Mouse (Mus musculus): ENCODE results near the gene Thegl. TPM values are rescaled to one million over a fixed set of nuclear protein-coding genes. Genes with fewer than 3 reads are reported as not detected.
"Not testable (repeated sequence)": the region's sequence is repeated elsewhere in the genome, so short reads cannot be mapped to it uniquely, and the experiment has no call there.

Thegl gene
- polyA plus RNA-seq, 1 experiment from 2014 or later: not detected

GRCm38 (mm10) chr5:77096194-77096593 lies 80.4 kb downstream of the Thegl start:
- H3K27ac ChIP-seq; H3K4me3 ChIP-seq (ENCODE audit: inconsistent target); H3K36me3 ChIP-seq (ENCODE audit: inconsistent target); H3K79me2 ChIP-seq (ENCODE audit: inconsistent target): not testable (repeated sequence)
- WGBS (ENCODE audit: missing documents): 79% methylated on average over 3 of the region's 3 CpGs

- H3K36me3 ChIP-seq (ENCODE audit: inconsistent target): no peaks in the 10 kb centered on the region
- no peaks in the 10 kb centered on the region for H3K79me2 ChIP-seq (ENCODE audit: inconsistent target)
- no peak overlapping the region for H3K27ac ChIP-seq
- WGBS (ENCODE audit: missing documents): 38% methylated on average over 6 of the region's 6 CpGs
- H3K4me3 ChIP-seq (ENCODE audit: inconsistent target): no peak overlapping the region
These were observed 81.9 kb downstream of the Thegl start for GRCm38 (mm10) chr5:77097686-77098085.

GRCm38 (mm10) chr5:77098874-77099273 lies 83.1 kb downstream of the Thegl start:
- Histone ChIP-seq H3K36me3 (ENCODE audit: inconsistent target) (no peaks in the 10 kb centered on the region), H3K4me3 (ENCODE audit: inconsistent target) (no peak overlapping the region), H3K79me2 (ENCODE audit: inconsistent target) (no peaks in the 10 kb centered on the region), H3K27ac (no peak overlapping the region)
- WGBS (ENCODE audit: missing documents): 88% methylated on average over 3 of the region's 3 CpGs

- 54% methylated on average over 11 of the region's 11 CpGs for WGBS (ENCODE audit: missing documents)
- Histone ChIP-seq H3K79me2 (ENCODE audit: inconsistent target) (no peaks in the 10 kb centered on the region), H3K4me3 (ENCODE audit: inconsistent target) (no peak overlapping the region), H3K36me3 (ENCODE audit: inconsistent target) (no peaks in the 10 kb centered on the region), H3K27ac (no peak overlapping the region)
These were observed 83.6 kb downstream of the Thegl start for GRCm38 (mm10) chr5:77099317-77099996.

- Histone ChIP-seq H3K4me3 (ENCODE audit: inconsistent target) (no peak overlapping the region), H3K79me2 (ENCODE audit: inconsistent target) (no peaks in the 10 kb centered on the region), H3K27ac (no peak overlapping the region), H3K36me3 (ENCODE audit: inconsistent target) (no peaks in the 10 kb centered on the region)
- 86% methylated on average over 6 of the region's 6 CpGs for WGBS (ENCODE audit: missing documents)
These were observed 84.2 kb downstream of the Thegl start for GRCm38 (mm10) chr5:77099997-77100380.

GRCm38 (mm10) chr5:77100691-77101090 lies 84.9 kb downstream of the Thegl start:
- H3K4me3 ChIP-seq (ENCODE audit: inconsistent target): no peak overlapping the region
- H3K36me3 ChIP-seq (ENCODE audit: inconsistent target): no peaks in the 10 kb centered on the region
- WGBS (ENCODE audit: missing documents): 92% methylated on average over 6 of the region's 6 CpGs
- no peak overlapping the region for H3K27ac ChIP-seq
- no peaks in the 10 kb centered on the region for H3K79me2 ChIP-seq (ENCODE audit: inconsistent target)

- Histone ChIP-seq H3K79me2 (ENCODE audit: inconsistent target) (no peaks in the 10 kb centered on the region), H3K4me3 (ENCODE audit: inconsistent target) (no peak overlapping the region), H3K27ac (no peak overlapping the region), H3K36me3 (ENCODE audit: inconsistent target) (no peaks in the 10 kb centered on the region)
- 84% methylated on average over 15 of the region's 15 CpGs for WGBS (ENCODE audit: missing documents)
These were observed 86.9 kb downstream of the Thegl start for GRCm38 (mm10) chr5:77102522-77103365.

GRCm38 (mm10) chr5:77107146-77107822 lies 91.5 kb downstream of the Thegl start:
- H3K79me2 ChIP-seq (ENCODE audit: inconsistent target): no peaks in the 10 kb centered on the region
- 91% methylated on average over 11 of the region's 11 CpGs for WGBS (ENCODE audit: missing documents)
- no peaks in the 10 kb centered on the region for H3K36me3 ChIP-seq (ENCODE audit: inconsistent target)

GRCm38 (mm10) chr5:77108806-77109205 lies 93.0 kb downstream of the Thegl start:
- H3K79me2 ChIP-seq (ENCODE audit: inconsistent target): no peaks in the 10 kb centered on the region
- H3K36me3 ChIP-seq (ENCODE audit: inconsistent target): no peaks in the 10 kb centered on the region
- no peak overlapping the region for H3K4me3 ChIP-seq (ENCODE audit: inconsistent target)
- H3K27ac ChIP-seq: no peak overlapping the region
- WGBS (ENCODE audit: missing documents): 96% methylated on average over 6 of the region's 6 CpGs

More at GRCm38 (mm10) chr5:77107146-77107822, 91.5 kb downstream of the Thegl start:
- Histone ChIP-seq H3K4me3 (ENCODE audit: inconsistent target) (no peak overlapping the region), H3K27ac (no peak overlapping the region)

GRCm38 (mm10) chr5:77109814-77110213 lies 94.0 kb downstream of the Thegl start:
- Histone ChIP-seq H3K79me2 (ENCODE audit: inconsistent target) (no peaks in the 10 kb centered on the region), H3K4me3 (ENCODE audit: inconsistent target) (no peak overlapping the region), H3K36me3 (ENCODE audit: inconsistent target) (no peaks in the 10 kb centered on the region), H3K27ac (no peak overlapping the region)
- 75% methylated on average over 2 of the region's 2 CpGs for WGBS (ENCODE audit: missing documents)

Other genes with a start within 250 kb of the Thegl start
- gene Aasdh, start 110.5 kb upstream of the Thegl start, polyA plus RNA-seq (2018): 2.9 to 8.2 TPM (median 7.4 TPM) in 3 replicates
- gene Paics, start 64.7 kb upstream of the Thegl start, polyA plus RNA-seq (2018): 77.7 to 138 TPM (median 78.9 TPM) in 3 replicates
- 5.5 to 17.3 TPM (median 7.5 TPM) in 3 replicates for gene Ppat, start 64.4 kb upstream of the Thegl start, polyA plus RNA-seq (2018)
- 62.3 to 120 TPM (median 71.9 TPM) in 3 replicates for gene Srp72, start 41.3 kb upstream of the Thegl start, polyA plus RNA-seq (2018)
- not detected in 3 replicates for gene Arl9, start 12.0 kb upstream of the Thegl start, polyA plus RNA-seq (2018)
- gene Hopx, start 99.1 kb downstream of the Thegl start, polyA plus RNA-seq (2018): 0.44 to 0.90 TPM (median 0.78 TPM) in 3 replicates
- gene Spink2, start 195.4 kb downstream of the Thegl start, polyA plus RNA-seq (2018): not detected in 3 replicates
- gene Rest, start 249.5 kb downstream of the Thegl start, polyA plus RNA-seq (2018): 13.0 to 15.4 TPM (median 13.4 TPM) in 3 replicates

Data from macrophage (primary cell).